Mouse (Mus musculus) stomach, embryonic 14.5 days (tissue): ENCODE data around the gene Zfp592. TPM values are rescaled to one million over a fixed set of nuclear protein-coding genes. Genes with fewer than 3 reads are reported as not detected.

Experiments used
- ATAC-seq: fragments of 200-750 bp; cut with Nextera tagmentation; 2 replicates; pipeline ENCODE4 v1.8.0; 2017; ENCODE audit warnings: low read depth, moderate TSS enrichment; ENCODE audit not compliant: insufficient number of reproducible peaks, insufficient read depth, low FRiP score
- H3K27ac ChIP-seq: fragments of 300-500 bp; sonication (generic); 2 replicates; pipeline ENCODE4 v1.5.1; 2014; ENCODE audit warnings: mild to moderate bottlenecking, low read length, moderate library complexity, mixed read lengths
- H3K27me3 ChIP-seq: fragments of 300-500 bp; sonication (generic); 2 replicates; pipeline ENCODE4 v1.6.1; 2014; ENCODE audit warnings: low read length, control low read depth, mixed read lengths; ENCODE audit not compliant: control insufficient read depth, insufficient read depth
- H3K36me3 ChIP-seq: fragments of 300-500 bp; sonication (generic); 2 replicates; pipeline ENCODE4 v1.6.1; 2014; ENCODE audit warnings: mild to moderate bottlenecking, control low read depth, low read length, moderate library complexity, mixed read lengths; ENCODE audit not compliant: control insufficient read depth, insufficient read depth
- H3K4me1 ChIP-seq: fragments of 300-500 bp; sonication (generic); 2 replicates; pipeline ENCODE4 v1.6.1; 2014; ENCODE audit warnings: low read length, control low read depth, mixed read lengths; ENCODE audit not compliant: control insufficient read depth, insufficient read depth
- H3K4me2 ChIP-seq: fragments of 300-500 bp; sonication (generic); replicated peaks from 2 replicates; pipeline ENCODE4 v1.6.1; 2014; ENCODE audit warnings: low read depth, low read length, control low read depth
- H3K4me3 ChIP-seq: fragments of 300-500 bp; sonication (generic); 2 replicates; pipeline ENCODE4 v1.5.1; 2014; ENCODE audit warnings: low read depth, low read length, control low read depth
- H3K9ac ChIP-seq: fragments of 300-500 bp; sonication (generic); replicated peaks from 2 replicates; pipeline ENCODE4 v1.6.1; 2014; ENCODE audit warnings: low read depth, mild to moderate bottlenecking, control low read depth, low read length, moderate library complexity, mixed read lengths
- H3K9me3 ChIP-seq: fragments of 300-500 bp; sonication (generic); 2 replicates; pipeline ENCODE4 v1.6.1; 2016; ENCODE audit warnings: low read depth, low read length, control low read depth; ENCODE audit not compliant: control insufficient read depth
- WGBS: fragments of 180-500 bp; shearing (Covaris S2); extraction: QIAGEN DNeasy Blood & Tissue Kit; methylation state at CpG from one replicate; pipeline ENCODE4 v1.1.7; 2014; 5-methylcytosine and 5-hydroxymethylcytosine counted together
- polyA plus RNA-seq: library from polyadenylated mRNA; unstranded; fragments of >200 nt; fragmentation: Nextera tagmentation; extraction: Ambion mirVana; gene quantifications from 2 replicates; pipeline ENCODE4 v1.2.1, GENCODE M21; 2014

Gene Zfp592
- polyA plus RNA-seq, 1 experiment from 2014 or later, result 15.2 TPM

- H3K9ac ChIP-seq, result no peak overlapping the region
- H3K4me2 ChIP-seq, result no peak overlapping the region
- H3K36me3 ChIP-seq, result peaks cover 50% of the 10 kb centered on the region
- no peaks in the 10 kb centered on the region for H3K9me3 ChIP-seq
- H3K4me3 ChIP-seq, result no peak overlapping the region
- 97% methylated on average over 9 of the region's 9 CpGs for WGBS
- H3K4me1 ChIP-seq, result no peaks in the 10 kb centered on the region
- ATAC-seq, result no peak
- no peaks in the 10 kb centered on the region for H3K27me3 ChIP-seq
- no peak overlapping the region for H3K27ac ChIP-seq
Measured at GRCm38 (mm10) chr7:81024651-81025050, 31.2 kb downstream of the Zfp592 start.

- H3K9me3 ChIP-seq, result no peaks in the 10 kb centered on the region
- 84% methylated on average over 2 of the region's 2 CpGs for WGBS
- no peak overlapping the region for H3K4me3 ChIP-seq
- no peak for ATAC-seq
- no peak overlapping the region for H3K4me2 ChIP-seq
- peaks cover 57% of the 10 kb centered on the region for H3K36me3 ChIP-seq
- no peaks in the 10 kb centered on the region for H3K27me3 ChIP-seq
- no peak overlapping the region for H3K9ac ChIP-seq
- no peaks in the 10 kb centered on the region for H3K4me1 ChIP-seq
- no peak overlapping the region for H3K27ac ChIP-seq
Measured at GRCm38 (mm10) chr7:81025751-81026150, 32.3 kb downstream of the Zfp592 start.

DNA sequence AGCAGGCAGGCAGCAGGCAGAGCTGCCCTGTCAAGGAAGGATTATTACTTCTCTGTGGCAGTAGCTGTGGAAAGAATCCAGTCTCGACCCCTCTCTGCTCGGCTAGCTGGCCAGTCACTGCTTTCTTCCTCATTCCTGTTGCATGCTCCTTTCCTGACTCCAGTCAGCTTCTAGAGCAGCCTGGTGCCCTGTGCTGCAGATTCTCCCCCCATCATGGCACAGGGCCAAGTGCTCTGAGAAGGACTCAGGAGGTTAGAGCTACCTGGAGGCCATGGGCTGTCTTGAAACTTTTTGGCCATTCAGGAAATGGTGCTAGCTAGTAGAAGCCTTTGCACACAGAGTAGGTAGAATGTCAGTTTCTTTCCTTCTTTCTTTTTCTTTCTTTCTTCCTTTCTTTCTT, 46.2 kb downstream of the Zfp592 start:
- no peaks in the 10 kb centered on the region for H3K9me3 ChIP-seq
- no peaks in the 10 kb centered on the region for H3K4me1 ChIP-seq
- H3K27me3 ChIP-seq, result no peaks in the 10 kb centered on the region
- no peak for ATAC-seq
- no peak overlapping the region for H3K27ac ChIP-seq
- peaks cover 73% of the 10 kb centered on the region for H3K36me3 ChIP-seq
- WGBS, result 76% methylated on average over 2 of the region's 2 CpGs
- H3K4me2 ChIP-seq, result no peak overlapping the region
- H3K9ac ChIP-seq, result no peak overlapping the region
- H3K4me3 ChIP-seq, result no peak overlapping the region

- 82% methylated on average over 5 of the region's 5 CpGs for WGBS
- H3K4me1 ChIP-seq, result no peaks in the 10 kb centered on the region
Measured at GRCm38 (mm10) chr7:81043023-81043620, 49.6 kb downstream of the Zfp592 start.

GRCm38 (mm10) chr7:81047847-81048246, 54.4 kb downstream of the Zfp592 start:
- Histone ChIP-seq H3K4me2 (no peak overlapping the region), H3K27ac (no peak overlapping the region), H3K36me3 (peaks cover 18% of the 10 kb centered on the region), H3K9ac (no peak overlapping the region), H3K4me1 (no peaks in the 10 kb centered on the region), H3K9me3 (no peaks in the 10 kb centered on the region), H3K27me3 (no peaks in the 10 kb centered on the region), H3K4me3 (no peak overlapping the region)
- ATAC-seq, result no peak; the same call in 1 of the 2 replicates
- WGBS, result 82% methylated on average over 3 of the region's 3 CpGs

More at GRCm38 (mm10) chr7:81043023-81043620, 49.6 kb downstream of the Zfp592 start:
- Histone ChIP-seq H3K27me3 (no peaks in the 10 kb centered on the region), H3K4me2 (no peak overlapping the region), H3K9me3 (no peaks in the 10 kb centered on the region), H3K36me3 (peaks cover 57% of the 10 kb centered on the region), H3K27ac (no peak overlapping the region), H3K4me3 (no peak overlapping the region), H3K9ac (no peak overlapping the region)
- ATAC-seq, result no peak

GRCm38 (mm10) chr7:81048513-81048912, 55.0 kb downstream of the Zfp592 start:
- WGBS, result 76% methylated on average over 2 of the region's 2 CpGs
- ATAC-seq, result no peak
- Histone ChIP-seq H3K9me3 (no peaks in the 10 kb centered on the region), H3K4me2 (no peak overlapping the region), H3K27ac (no peak overlapping the region), H3K9ac (no peak overlapping the region), H3K27me3 (no peaks in the 10 kb centered on the region), H3K36me3 (peaks cover 11% of the 10 kb centered on the region), H3K4me1 (no peaks in the 10 kb centered on the region), H3K4me3 (no peak overlapping the region)

DNA sequence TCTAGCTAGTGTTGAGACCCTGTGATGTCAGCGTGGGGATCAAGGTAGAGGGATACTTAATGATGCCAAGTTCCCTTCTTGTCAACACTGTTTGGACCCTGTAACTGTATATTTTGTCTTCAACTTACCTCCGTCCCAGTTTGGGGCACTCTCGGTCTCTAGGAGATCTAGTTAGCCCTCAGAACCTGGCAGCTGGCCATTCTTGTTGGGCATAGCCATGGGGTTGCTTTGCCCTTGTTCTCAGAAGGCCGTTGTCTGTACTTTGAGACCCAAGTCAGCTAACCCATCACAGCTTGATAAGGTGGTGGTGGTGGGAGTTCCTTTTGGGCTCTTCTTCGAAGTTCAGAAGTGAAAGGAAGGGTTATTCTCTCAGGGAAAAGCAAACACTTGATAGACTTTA, 56.5 kb downstream of the Zfp592 start:
- no peak for ATAC-seq
- Histone ChIP-seq H3K27ac (no peak overlapping the region), H3K9ac (no peak overlapping the region), H3K4me1 (no peaks in the 10 kb centered on the region), H3K4me3 (no peak overlapping the region), H3K27me3 (no peaks in the 10 kb centered on the region), H3K36me3 (no peaks in the 10 kb centered on the region), H3K4me2 (no peak overlapping the region), H3K9me3 (no peaks in the 10 kb centered on the region)
- WGBS, result 83% methylated on average over 5 of the region's 5 CpGs

DNA sequence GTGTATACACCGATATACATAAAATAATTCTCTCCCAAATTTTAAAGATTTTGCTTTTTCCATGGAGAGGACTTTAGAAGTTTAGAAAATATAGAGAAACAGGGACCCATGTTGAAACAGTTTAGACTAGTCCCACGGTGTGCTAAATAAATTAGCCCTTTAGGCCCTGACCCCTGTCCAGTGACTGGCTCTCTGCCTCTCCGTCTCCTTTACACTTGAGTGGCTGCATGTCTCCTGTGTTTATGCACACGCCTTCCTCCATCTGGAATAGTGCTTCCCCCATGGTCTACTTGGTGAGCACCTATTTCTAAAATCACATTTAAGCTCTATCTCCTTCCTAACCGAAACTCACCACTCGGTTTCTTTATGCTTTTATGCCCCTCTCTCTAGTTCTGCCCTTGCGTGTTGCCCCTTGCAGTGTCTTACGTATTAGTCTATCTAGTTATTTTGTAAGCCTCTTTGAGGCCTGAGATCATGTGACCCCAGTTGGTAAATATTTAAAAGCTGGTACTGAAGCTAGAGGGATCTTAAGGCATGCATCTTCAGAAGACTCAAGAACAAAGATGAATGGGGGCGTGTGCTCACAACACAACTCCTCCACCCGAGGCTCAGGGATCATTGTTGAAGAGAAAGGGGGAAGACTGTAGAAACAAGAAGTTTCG, 62.4 kb downstream of the Zfp592 start:
- H3K9ac ChIP-seq, result no peak overlapping the region
- no peak overlapping the region for H3K4me3 ChIP-seq
- no peak overlapping the region for H3K4me2 ChIP-seq
- H3K27ac ChIP-seq, result no peak overlapping the region
- no peaks in the 10 kb centered on the region for H3K36me3 ChIP-seq
- H3K4me1 ChIP-seq, result peaks cover 17% of the 10 kb centered on the region
- 56% methylated on average over 11 of the region's 11 CpGs for WGBS
- H3K9me3 ChIP-seq, result no peaks in the 10 kb centered on the region
- H3K27me3 ChIP-seq, result no peaks in the 10 kb centered on the region
- no peak for ATAC-seq
